ENCODE assay signal across 19 mouse cellular contexts in the genomic region with DNA sequence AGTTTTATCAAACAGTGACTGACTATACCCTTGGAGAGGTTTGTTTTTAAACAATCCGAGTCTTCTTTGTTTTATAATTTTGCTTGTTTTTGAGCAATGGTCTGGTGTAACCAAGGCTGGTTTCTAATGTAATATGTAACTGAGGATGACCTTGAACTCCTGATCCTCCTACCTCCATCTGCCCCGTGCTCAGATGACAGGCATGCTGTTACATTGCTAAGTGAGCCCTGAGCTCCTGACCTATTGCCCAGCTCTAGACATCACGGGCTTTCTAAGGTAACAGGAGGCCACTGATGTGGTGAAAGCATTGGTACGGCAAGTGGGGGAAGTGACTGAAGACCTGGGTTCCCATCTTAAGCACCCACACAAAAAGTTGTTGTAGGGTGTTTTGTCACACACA. TPM values are rescaled to one million over a fixed set of nuclear protein-coding genes. Genes with fewer than 3 reads are reported as not detected.
A peak's percentile ranks its signal among the peaks of the same experiment; 100 is the strongest.
DNase-seq lines count a peak whose midpoint lies in the region; ATAC-seq and TF ChIP-seq lines count a peak whose summit lies in the region.
"Had no signal": no experiment of that assay in that cellular context is flagged by ENCODE, and none has a peak within 500 bp of the region (broad histone marks: within the 10 kb centered on the region; RNA-seq: fewer than 3 reads in every experiment).

No protein-coding gene starts in this region.

- H3K9ac ChIP-seq in liver, postnatal 0 days (replicated peaks): no peak overlapping the region
- H3K9ac ChIP-seq: embryonic facial prominence, embryonic 13.5 days; forebrain, embryonic 12.5 days; heart, embryonic 12.5 days; hindbrain, embryonic 12.5 days had no signal

- no peaks in the 10 kb centered on the region for H3K27me3 ChIP-seq in heart, embryonic 10.5 days (ENCODE audit: insufficient read depth, poor library complexity, severe bottlenecking)
- no peaks in the 10 kb centered on the region for H3K27me3 ChIP-seq in megakaryocyte, embryonic 14.5 days (replicated peaks)
- H3K27me3 ChIP-seq in liver, postnatal 0 days (ENCODE audit: insufficient read depth, low read length): no peaks in the 10 kb centered on the region
- H3K27me3 ChIP-seq: embryonic facial prominence, embryonic 13.5 days; forebrain, embryonic 12.5 days; heart, embryonic 12.5 days; hindbrain, embryonic 12.5 days had no signal

- no peak overlapping the region for H3K4me3 ChIP-seq in heart, embryonic 10.5 days
- peak overlapping the region; percentile 15 for H3K4me3 ChIP-seq in megakaryocyte, embryonic 14.5 days (replicated peaks)
- H3K4me3 ChIP-seq in liver, postnatal 0 days (ENCODE audit: low read depth, low read length): no peak overlapping the region
- H3K4me3 ChIP-seq: embryonic facial prominence, embryonic 13.5 days; forebrain, embryonic 12.5 days; heart, embryonic 12.5 days; hindbrain, embryonic 12.5 days had no signal

- no peaks in the 10 kb centered on the region for H3K9me3 ChIP-seq in heart, embryonic 10.5 days
- H3K9me3 ChIP-seq in megakaryocyte, embryonic 14.5 days: no peaks in the 10 kb centered on the region
- H3K9me3 ChIP-seq in liver, postnatal 0 days (ENCODE audit: low read length): no peaks in the 10 kb centered on the region
- H3K9me3 ChIP-seq: embryonic facial prominence, embryonic 13.5 days; hindbrain, embryonic 12.5 days had no signal

- intact Hi-C loops in heart, postnatal 25 days (cut with DNase I): no loop called here

- 80% methylated on average over 4 of the region's 4 CpGs for WGBS in heart, embryonic 10.5 days
- WGBS in liver, postnatal 0 days (ENCODE audit: insufficient replicate concordance): 59% methylated on average over 4 of the region's 4 CpGs

- TF ChIP-seq EP300 in liver, postnatal 0 days (IDR thresholded peaks at IDR 0.05; ENCODE audit: low read depth): no peak

- ATAC-seq in megakaryocyte, adult 5-6 weeks (ENCODE audit: poor library complexity, severe bottlenecking): no peak
- peak; percentile 54 for ATAC-seq in liver, postnatal 0 days
- ATAC-seq: forebrain, embryonic 16.5 days; hindbrain, embryonic 16.5 days; inflammation-experienced regulatory T-cells, adult 6 months had no signal

- peaks cover 26% of the 10 kb centered on the region for H3K36me3 ChIP-seq in heart, embryonic 10.5 days
- peaks cover 76% of the 10 kb centered on the region for H3K36me3 ChIP-seq in megakaryocyte, embryonic 14.5 days (replicated peaks; ENCODE audit: low read length)
- no peaks in the 10 kb centered on the region for H3K36me3 ChIP-seq in liver, postnatal 0 days (replicated peaks; ENCODE audit: insufficient read depth, low read length)

- no peak for DNase-seq in heart, embryonic 10.5 days (ENCODE audit: low spot score)
- DNase-seq in heart, postnatal 25 days (ENCODE audit: low spot score): no peak
- no peak for DNase-seq in liver, postnatal 0 days
- DNase-seq in adrenal gland, postnatal 25 days: no peak
- DNase-seq: adrenal gland, adult 8-10 months; cerebellum, adult 18-20 months; cerebellum, adult 9-11 months; cerebellum, postnatal 36 days; gastrocnemius, postnatal 14 days; heart, postnatal 36 days had no signal

- H3K4me1 ChIP-seq in heart, embryonic 10.5 days: peaks cover 26% of the 10 kb centered on the region
- peaks cover 89% of the 10 kb centered on the region for H3K4me1 ChIP-seq in megakaryocyte, embryonic 14.5 days
- H3K4me1 ChIP-seq in liver, postnatal 0 days (ENCODE audit: insufficient read depth): peaks cover 23% of the 10 kb centered on the region

- no peak for TF ChIP-seq CTCF in liver, postnatal 0 days (IDR thresholded peaks at IDR 0.05; ENCODE audit: low read depth)

- H3K27ac ChIP-seq in heart, embryonic 10.5 days: peak overlapping the region; percentile 42; the same call in 1 of the 2 replicates
- H3K27ac ChIP-seq in liver, postnatal 0 days (ENCODE audit: low read depth): peak overlapping the region; percentile 56
- H3K27ac ChIP-seq: embryonic facial prominence, embryonic 13.5 days; forebrain, embryonic 12.5 days; hindbrain, embryonic 12.5 days had no signal

- H3K4me2 ChIP-seq in liver, postnatal 0 days (ENCODE audit: low read depth, low read length): no peak overlapping the region
- H3K4me2 ChIP-seq: embryonic facial prominence, embryonic 13.5 days; forebrain, embryonic 12.5 days; heart, embryonic 12.5 days; hindbrain, embryonic 12.5 days had no signal

RNA-seq across cellular contexts. Expression of gene Haus8, which starts 35.2 kb away (rescaled TPM):
- polyA plus RNA-seq in heart, embryonic 10.5 days (2016; fragmentation: Nextera tagmentation; extraction: Ambion mirVana): 82.8 and 103 TPM in 2 replicates
- 10 to 100 TPM; 31.6 to 36.1 TPM for total RNA-seq in heart, postnatal 25 days (2021)
- polyA plus RNA-seq in megakaryocyte, embryonic 14.5 days (2012; ENCODE audit: insufficient read depth, low replicate concordance): 9.3 and 14.0 TPM in 2 replicates
- total RNA-seq in megakaryocyte, adult 5-6 weeks (2015): 39.5 and 46.9 TPM in 2 replicates
- 74.0 and 91.2 TPM in 2 replicates for total RNA-seq in megakaryocyte, adult 5-6 weeks (2017)
- polyA plus RNA-seq in liver, postnatal 0 days (2015; fragmentation: Nextera tagmentation; extraction: Ambion mirVana): 16.5 and 18.6 TPM in 2 replicates
- total RNA-seq in adrenal gland, postnatal 25 days (2021): 19.6 and 21.5 TPM in 2 replicates

RNA-seq across cellular contexts. Expression of gene Myo9b, which starts 35.4 kb away (rescaled TPM):
- polyA plus RNA-seq in heart, embryonic 10.5 days (2016; fragmentation: Nextera tagmentation; extraction: Ambion mirVana): 23.0 and 26.7 TPM in 2 replicates
- 10 to 100 TPM; 26.2 to 28.6 TPM for total RNA-seq in heart, postnatal 25 days (2021)
- 63.5 and 70.1 TPM in 2 replicates for polyA plus RNA-seq in megakaryocyte, embryonic 14.5 days (2012; ENCODE audit: insufficient read depth, low replicate concordance)
- total RNA-seq in megakaryocyte, adult 5-6 weeks (2015): 57.1 and 60.8 TPM in 2 replicates
- 61.7 and 71.4 TPM in 2 replicates for total RNA-seq in megakaryocyte, adult 5-6 weeks (2017)
- polyA plus RNA-seq in liver, postnatal 0 days (2015; fragmentation: Nextera tagmentation; extraction: Ambion mirVana): 3.8 and 5.1 TPM in 2 replicates
- total RNA-seq in adrenal gland, postnatal 25 days (2021): 40.7 and 42.0 TPM in 2 replicates

RNA-seq across cellular contexts. Expression of gene Use1, which starts 58.7 kb away (rescaled TPM):
- polyA plus RNA-seq in heart, embryonic 10.5 days (2016; fragmentation: Nextera tagmentation; extraction: Ambion mirVana): 68.7 and 79.5 TPM in 2 replicates
- total RNA-seq in heart, postnatal 25 days (2021): 100 to 1,000 TPM; 116 to 128 TPM
- 136 and 255 TPM in 2 replicates for polyA plus RNA-seq in megakaryocyte, embryonic 14.5 days (2012; ENCODE audit: insufficient read depth, low replicate concordance)
- 124 and 135 TPM in 2 replicates for total RNA-seq in megakaryocyte, adult 5-6 weeks (2015)
- total RNA-seq in megakaryocyte, adult 5-6 weeks (2017): 167 and 180 TPM in 2 replicates
- 62.8 and 64.6 TPM in 2 replicates for polyA plus RNA-seq in liver, postnatal 0 days (2015; fragmentation: Nextera tagmentation; extraction: Ambion mirVana)
- 168 and 199 TPM in 2 replicates for total RNA-seq in adrenal gland, postnatal 25 days (2021)
